In the genomic region with DNA sequence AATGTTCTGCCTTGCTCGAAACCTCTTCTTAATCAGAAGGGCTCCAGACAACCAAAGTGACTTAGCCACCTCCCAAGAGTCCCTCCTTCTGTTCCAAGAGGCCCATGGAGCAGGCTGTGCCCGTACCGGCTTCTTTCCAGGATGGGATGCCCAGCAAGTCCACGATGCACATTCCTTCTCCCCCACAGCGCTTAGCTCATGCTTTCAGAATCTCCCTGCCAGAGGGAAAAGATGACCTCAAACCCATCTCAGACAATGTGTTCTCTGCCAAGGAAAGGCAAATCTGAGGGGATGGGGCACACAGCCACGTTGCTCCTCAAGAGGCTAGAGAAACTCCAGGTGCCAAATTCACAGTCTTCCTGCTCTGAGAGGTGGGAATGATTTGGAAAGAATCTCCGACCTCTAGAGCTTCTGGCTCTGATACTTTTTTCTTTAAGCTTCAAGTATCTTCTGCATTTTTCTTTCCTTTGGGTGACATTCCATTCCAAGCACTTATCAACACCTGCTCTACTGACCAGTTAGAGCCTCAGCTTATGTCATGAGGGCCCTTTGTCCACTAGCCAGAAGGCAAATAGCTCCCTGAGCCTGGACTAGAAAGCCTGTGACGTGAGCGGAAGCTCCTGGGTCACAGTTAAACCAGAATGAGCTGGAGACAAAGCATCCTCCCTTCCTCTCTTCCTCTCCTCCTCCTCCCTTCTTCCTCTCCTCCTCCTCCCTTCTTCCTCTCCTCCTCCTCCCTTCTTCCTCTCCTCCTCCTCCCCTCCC, we compare ENCODE assay signal across 16 mouse cellular contexts.
A peak's percentile ranks its signal among the peaks of the same experiment; 100 is the strongest.
DNase-seq lines count a peak whose midpoint lies in the region; ATAC-seq lines count a peak whose summit lies in the region.
"Had no signal": no experiment of that assay in that cellular context is flagged by ENCODE, and none has a peak within 500 bp of the region (broad histone marks: within the 10 kb centered on the region; RNA-seq: fewer than 3 reads in every experiment).

No protein-coding gene starts in this region.

- 65% methylated on average over 9 of the region's 9 CpGs for WGBS in lung, embryonic 16.5 days
- WGBS in hindbrain, embryonic 13.5 days, result 87% methylated on average over 9 of the region's 9 CpGs

- no peaks in the 10 kb centered on the region for H3K27me3 ChIP-seq in lung, embryonic 16.5 days (ENCODE audit: control insufficient read depth, insufficient read depth, low read depth, low read length)
- no peaks in the 10 kb centered on the region for H3K27me3 ChIP-seq in hindbrain, embryonic 13.5 days
- H3K27me3 ChIP-seq: CH12.LX; limb, embryonic 13.5 days; stomach, embryonic 15.5 days had no signal

- ATAC-seq in lung, embryonic 16.5 days (ENCODE audit: low read depth), result peak; percentile 38; the same call in 1 of the 2 replicates
- ATAC-seq in hindbrain, embryonic 13.5 days (ENCODE audit: low FRiP score), result no peak
- ATAC-seq: forebrain, embryonic 16.5 days; inflammation-experienced regulatory T-cells, adult 6 months; liver, postnatal 0 days had no signal

- no peak overlapping the region for H3K4me2 ChIP-seq in lung, embryonic 16.5 days (ENCODE audit: low read depth, low read length)
- no peak overlapping the region for H3K4me2 ChIP-seq in hindbrain, embryonic 13.5 days
- H3K4me2 ChIP-seq: limb, embryonic 13.5 days; midbrain, embryonic 11.5 days; stomach, embryonic 15.5 days had no signal

- H3K27ac ChIP-seq in lung, embryonic 16.5 days (ENCODE audit: low read length), result no peak overlapping the region
- no peak overlapping the region for H3K27ac ChIP-seq in hindbrain, embryonic 13.5 days
- H3K27ac ChIP-seq: limb, embryonic 13.5 days; stomach, embryonic 15.5 days had no signal

- no peaks in the 10 kb centered on the region for H3K36me3 ChIP-seq in lung, embryonic 16.5 days (ENCODE audit: control insufficient read depth, insufficient read depth, low read length)
- no peaks in the 10 kb centered on the region for H3K36me3 ChIP-seq in hindbrain, embryonic 13.5 days
- H3K36me3 ChIP-seq: limb, embryonic 13.5 days; stomach, embryonic 15.5 days had no signal

- no peak overlapping the region for H3K4me3 ChIP-seq in lung, embryonic 16.5 days (ENCODE audit: low read length)
- no peak overlapping the region for H3K4me3 ChIP-seq in hindbrain, embryonic 13.5 days
- H3K4me3 ChIP-seq: limb, embryonic 13.5 days; stomach, embryonic 15.5 days had no signal

- DNase-seq in heart, adult 11 months, result peak; percentile 93
- DNase-seq in heart, postnatal 36 days, result no peak
- DNase-seq in lung, adult 18-20 months, result no peak
- peak; percentile 62 for DNase-seq in brain, adult 2 months (ENCODE audit: low read depth, low spot score)
- DNase-seq in lung, postnatal 4 days, result peak; percentile 41 to 54
- DNase-seq: liver, postnatal 0 days; retina, postnatal 1 day; thymus, postnatal 14 days had no signal

- no peaks in the 10 kb centered on the region for H3K4me1 ChIP-seq in lung, embryonic 16.5 days (replicated peaks; ENCODE audit: control insufficient read depth, insufficient read depth, low read length)
- peaks cover 4% of the 10 kb centered on the region for H3K4me1 ChIP-seq in hindbrain, embryonic 13.5 days (replicated peaks)
- H3K4me1 ChIP-seq: limb, embryonic 13.5 days had no signal

- H3K9ac ChIP-seq in lung, embryonic 16.5 days (ENCODE audit: low read length), result no peak overlapping the region
- no peak overlapping the region for H3K9ac ChIP-seq in hindbrain, embryonic 13.5 days
- H3K9ac ChIP-seq: limb, embryonic 13.5 days; liver, postnatal 0 days; stomach, embryonic 15.5 days had no signal

- no peaks in the 10 kb centered on the region for H3K9me3 ChIP-seq in lung, embryonic 16.5 days (ENCODE audit: control insufficient read depth, low read length)
- H3K9me3 ChIP-seq in hindbrain, embryonic 13.5 days, result no peaks in the 10 kb centered on the region
- H3K9me3 ChIP-seq: limb, embryonic 13.5 days; stomach, embryonic 15.5 days had no signal

- intact Hi-C loops in heart, postnatal 36 days (cut with DNase I), result no loop called here

Comparison
In these comparisons a context has a peak if more than half of its experiments do, and no peak if none do; other contexts are left out.
1. DNase-seq: peak in heart, adult 11 months (single experiment), brain, adult 2 months (single experiment) and lung, postnatal 4 days (2 of 2); none in heart, postnatal 36 days (0 of 2) and lung, adult 18-20 months (0 of 2).